Mouse (Mus musculus) E14TG2a.4 (cell line): Measurements from ENCODE around the gene Chst11.

Experiments
- H3K27me3 ChIP-seq: 2 replicates; pipeline ENCODE4 v1.6.1; 2014; ENCODE audit warnings: low read length, control low read depth; ENCODE audit not compliant: insufficient read depth
- H3K36me3 ChIP-seq: 2 replicates; pipeline ENCODE4 v1.6.1; 2014; ENCODE audit warnings: low read length, control low read depth; ENCODE audit not compliant: insufficient read depth
- H3K4me1 ChIP-seq: replicated peaks from 2 replicates; pipeline ENCODE4 v1.6.1; 2014; ENCODE audit warnings: low read depth, low read length, control low read depth
- H3K4me3 ChIP-seq: replicated peaks from 2 replicates; pipeline ENCODE4 v1.5.1; 2014; ENCODE audit warnings: mild to moderate bottlenecking, low read length
- H3K9me3 ChIP-seq: 2 replicates; pipeline ENCODE4 v1.6.1; 2014; ENCODE audit warnings: low read length, control low read depth
- CTCF ChIP-seq: conservative IDR thresholded peaks from 2 replicates; pipeline ENCODE4 v1.5.1; 2014; ENCODE audit warnings: low read length
- NANOG ChIP-seq: IDR thresholded peaks from 2 replicates; pipeline ENCODE4 v1.6.1; 2014; ENCODE audit warnings: borderline replicate concordance, low read length, mixed read lengths
- POU5F1 ChIP-seq: IDR thresholded peaks from 2 replicates; pipeline ENCODE4 v1.6.1; 2014; ENCODE audit warnings: low read length, borderline replicate concordance

The Chst11 gene

GRCm38 (mm10) chr10:83068466-83068865, 83.2 kb downstream of the Chst11 start:
- Histone ChIP-seq H3K36me3 (no peaks in the 10 kb centered on the region), H3K27me3 (no peaks in the 10 kb centered on the region), H3K4me3 (no peak overlapping the region), H3K4me1 (peaks cover 22% of the 10 kb centered on the region), H3K9me3 (no peaks in the 10 kb centered on the region)
- no peak for TF ChIP-seq CTCF
- no peak for TF ChIP-seq POU5F1
- no peak for TF ChIP-seq NANOG

GRCm38 (mm10) chr10:83069791-83070190, 84.5 kb downstream of the Chst11 start:
- H3K27me3 ChIP-seq = no peaks in the 10 kb centered on the region
- TF ChIP-seq POU5F1 (no peak), CTCF (no peak)
- no peak overlapping the region for H3K4me3 ChIP-seq
- no peaks in the 10 kb centered on the region for H3K36me3 ChIP-seq
- peaks cover 22% of the 10 kb centered on the region for H3K4me1 ChIP-seq
- H3K9me3 ChIP-seq = no peaks in the 10 kb centered on the region

GRCm38 (mm10) chr10:83071785-83072580, 86.7 kb downstream of the Chst11 start:
- H3K27me3 ChIP-seq = no peaks in the 10 kb centered on the region
- H3K4me1 ChIP-seq = peaks cover 22% of the 10 kb centered on the region

GRCm38 (mm10) chr10:83073119-83073518, 87.8 kb downstream of the Chst11 start:
- peaks cover 22% of the 10 kb centered on the region for H3K4me1 ChIP-seq
- TF ChIP-seq NANOG (no peak), POU5F1 (no peak), CTCF (no peak)
- no peaks in the 10 kb centered on the region for H3K27me3 ChIP-seq
- no peaks in the 10 kb centered on the region for H3K9me3 ChIP-seq
- H3K36me3 ChIP-seq = no peaks in the 10 kb centered on the region
- no peak overlapping the region for H3K4me3 ChIP-seq

More at GRCm38 (mm10) chr10:83071785-83072580, 86.7 kb downstream of the Chst11 start:
- H3K9me3 ChIP-seq = no peaks in the 10 kb centered on the region
- no peaks in the 10 kb centered on the region for H3K36me3 ChIP-seq
- H3K4me3 ChIP-seq = no peak overlapping the region
- no peak for TF ChIP-seq POU5F1
- TF ChIP-seq NANOG = no peak
- TF ChIP-seq CTCF = no peak

GRCm38 (mm10) chr10:83076816-83077215, 91.5 kb downstream of the Chst11 start:
- no peak overlapping the region for H3K4me3 ChIP-seq
- H3K27me3 ChIP-seq = no peaks in the 10 kb centered on the region
- H3K4me1 ChIP-seq = peaks cover 14% of the 10 kb centered on the region
- H3K36me3 ChIP-seq = no peaks in the 10 kb centered on the region
- TF ChIP-seq POU5F1 (no peak), NANOG (no peak), CTCF (no peak)
- H3K9me3 ChIP-seq = no peaks in the 10 kb centered on the region

- Histone ChIP-seq H3K4me1 (peaks cover 7% of the 10 kb centered on the region; the same call in 1 of the 2 replicates), H3K4me3 (no peak overlapping the region), H3K36me3 (no peaks in the 10 kb centered on the region), H3K9me3 (no peaks in the 10 kb centered on the region), H3K27me3 (peaks cover 6% of the 10 kb centered on the region; the same call in 1 of the 2 replicates)
- TF ChIP-seq NANOG (no peak), CTCF (no peak), POU5F1 (no peak)
Measured at GRCm38 (mm10) chr10:83078723-83079122, 93.4 kb downstream of the Chst11 start.

- H3K9me3 ChIP-seq = no peaks in the 10 kb centered on the region
- TF ChIP-seq CTCF = no peak
- no peak for TF ChIP-seq POU5F1
- TF ChIP-seq NANOG = no peak
- H3K4me3 ChIP-seq = no peak overlapping the region
- H3K27me3 ChIP-seq = peaks cover 9% of the 10 kb centered on the region; the same call in 1 of the 2 replicates
- H3K4me1 ChIP-seq = peaks cover 7% of the 10 kb centered on the region; the same call in 1 of the 2 replicates
- H3K36me3 ChIP-seq = no peaks in the 10 kb centered on the region
Measured at GRCm38 (mm10) chr10:83079755-83080154, 94.5 kb downstream of the Chst11 start.

- TF ChIP-seq NANOG = no peak
- TF ChIP-seq CTCF = no peak
- no peak for TF ChIP-seq POU5F1
- H3K4me3 ChIP-seq = no peak overlapping the region
- H3K9me3 ChIP-seq = no peaks in the 10 kb centered on the region
- H3K36me3 ChIP-seq = no peaks in the 10 kb centered on the region
- peaks cover 9% of the 10 kb centered on the region; the same call in 1 of the 2 replicates for H3K27me3 ChIP-seq
- H3K4me1 ChIP-seq = peaks cover 7% of the 10 kb centered on the region; the same call in 1 of the 2 replicates
Measured at GRCm38 (mm10) chr10:83080275-83080741, 95.0 kb downstream of the Chst11 start.
